Mouse (Mus musculus): Measurements from ENCODE around the gene Rplp0. TPM values are rescaled to one million over a fixed set of nuclear protein-coding genes. Genes with fewer than 3 reads are reported as not detected.
"Not testable (repeated sequence)": the region's sequence is repeated elsewhere in the genome, so short reads cannot be mapped to it uniquely, and the experiment has no call there.

Rplp0 gene
- 100 to 1,000 TPM; 852 to 919 TPM for total RNA-seq (2021)

GRCm38 (mm10) chr5:115559237-115560101 is at the start of gene Rplp0:
Gene Rplp0 (plus strand): TSS chr5:115559467.
- peak; percentile 100 for DNase-seq

DNA sequence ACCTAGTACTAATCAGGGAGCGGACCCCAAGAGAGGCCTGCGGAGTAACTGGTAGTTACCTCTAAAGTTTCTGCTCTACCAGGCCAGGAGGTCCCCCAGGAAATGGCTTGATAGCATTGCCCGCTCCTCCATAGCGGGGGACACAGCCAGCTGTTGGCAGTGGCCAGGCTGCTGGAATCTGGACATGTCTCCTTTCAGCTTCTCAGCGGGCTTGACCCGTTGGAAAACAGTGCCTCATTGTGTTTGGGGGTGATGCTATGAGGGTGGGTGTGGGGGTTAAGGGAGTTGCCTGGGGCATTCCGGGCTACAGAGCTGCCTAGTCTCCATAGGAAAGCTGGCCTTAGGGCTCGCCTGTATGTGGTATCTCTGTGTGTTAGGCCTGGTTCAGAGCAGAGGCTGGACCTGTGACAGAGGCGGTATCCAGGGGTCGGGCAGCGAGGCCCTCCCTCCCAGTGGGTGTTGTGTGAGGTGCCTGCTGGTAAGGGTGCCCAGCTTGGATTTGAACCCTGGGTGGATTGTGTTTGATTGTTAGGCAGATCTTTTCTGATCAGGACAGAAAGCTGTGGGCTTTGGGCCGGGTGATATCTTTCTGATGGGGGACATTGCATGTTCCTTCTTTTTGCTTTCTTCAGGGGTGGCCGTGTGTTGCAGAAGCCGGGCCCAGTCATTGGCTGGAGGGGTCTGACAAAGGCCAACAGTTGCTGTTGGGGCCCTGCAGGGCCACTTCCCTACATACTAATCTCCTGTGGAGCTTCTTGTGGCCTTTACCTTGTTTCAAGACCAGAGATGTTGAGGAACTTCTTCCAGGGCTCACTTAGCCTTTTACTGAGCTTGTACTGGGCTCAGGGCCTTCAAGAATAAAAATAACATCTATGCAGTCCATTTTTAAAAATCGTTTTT is 49.2 kb upstream of the Rplp0 start:
- DNase-seq = peak; percentile 45

DNA sequence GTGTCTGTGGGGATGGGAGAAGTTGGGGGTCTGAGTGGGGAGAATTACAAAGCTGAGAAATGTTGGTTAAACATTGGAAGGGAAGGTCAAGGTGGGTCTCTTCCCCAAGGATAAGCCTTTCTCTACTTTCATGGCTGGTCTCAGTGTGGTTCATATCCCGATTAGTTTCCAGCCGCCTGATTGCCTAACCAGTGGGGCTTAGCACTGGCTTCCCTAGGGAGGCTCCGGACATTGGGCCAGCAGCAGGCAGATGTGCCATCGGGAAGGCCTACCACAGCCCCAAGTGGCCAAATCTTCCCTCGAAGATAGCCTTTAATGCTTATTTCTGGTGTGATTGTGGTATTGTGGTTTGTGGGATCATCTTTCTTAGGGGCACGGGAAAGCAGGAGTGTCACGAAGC is 46.9 kb upstream of the Rplp0 start:
- DNase-seq = no peak

DNA sequence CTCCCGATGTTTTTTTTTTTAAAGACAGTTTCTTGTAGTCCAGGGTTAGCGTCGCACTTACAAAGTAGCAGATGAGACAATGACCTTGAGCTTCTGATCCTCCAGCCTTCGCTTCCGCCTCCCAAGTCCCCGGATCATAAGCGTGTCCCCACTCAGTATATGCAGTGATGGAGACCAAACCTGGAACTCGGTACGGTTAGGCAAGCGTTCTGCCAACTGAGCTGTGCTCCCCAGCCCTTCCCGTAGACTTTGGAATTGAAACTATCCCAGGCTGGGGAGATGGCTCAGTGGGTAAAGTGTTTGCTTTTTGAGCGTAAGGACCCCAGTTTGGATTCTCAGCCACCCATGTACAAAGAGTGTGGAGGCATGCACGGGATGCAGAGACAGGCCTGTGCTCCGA is 46.0 kb upstream of the Rplp0 start:
- DNase-seq = no peak

DNA sequence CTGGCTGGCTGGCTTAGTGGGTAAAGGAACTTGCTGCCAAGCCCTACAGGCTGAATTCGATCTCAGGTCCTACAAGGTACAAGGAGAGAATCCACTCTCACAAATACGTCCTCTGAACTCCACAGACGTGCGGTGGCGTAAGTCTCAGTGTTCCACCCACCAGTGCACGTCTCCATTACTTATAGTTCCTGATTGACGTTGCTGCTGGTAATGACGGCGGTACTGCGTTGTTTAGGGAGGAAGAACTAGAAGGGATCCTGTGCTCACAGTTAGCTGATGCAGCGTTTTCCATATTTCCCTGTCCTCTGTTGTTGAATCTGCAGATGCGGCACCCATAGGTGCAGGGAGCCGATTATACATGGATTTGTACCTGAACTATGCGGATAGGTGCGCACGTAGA is 45.5 kb upstream of the Rplp0 start:
- DNase-seq = no peak

GRCm38 (mm10) chr5:115514346-115514745 is 44.9 kb upstream of the Rplp0 start:
- DNase-seq = no peak

- peak; percentile 80 for DNase-seq
Measured at GRCm38 (mm10) chr5:115514896-115515587, 44.2 kb upstream of the Rplp0 start.

DNA sequence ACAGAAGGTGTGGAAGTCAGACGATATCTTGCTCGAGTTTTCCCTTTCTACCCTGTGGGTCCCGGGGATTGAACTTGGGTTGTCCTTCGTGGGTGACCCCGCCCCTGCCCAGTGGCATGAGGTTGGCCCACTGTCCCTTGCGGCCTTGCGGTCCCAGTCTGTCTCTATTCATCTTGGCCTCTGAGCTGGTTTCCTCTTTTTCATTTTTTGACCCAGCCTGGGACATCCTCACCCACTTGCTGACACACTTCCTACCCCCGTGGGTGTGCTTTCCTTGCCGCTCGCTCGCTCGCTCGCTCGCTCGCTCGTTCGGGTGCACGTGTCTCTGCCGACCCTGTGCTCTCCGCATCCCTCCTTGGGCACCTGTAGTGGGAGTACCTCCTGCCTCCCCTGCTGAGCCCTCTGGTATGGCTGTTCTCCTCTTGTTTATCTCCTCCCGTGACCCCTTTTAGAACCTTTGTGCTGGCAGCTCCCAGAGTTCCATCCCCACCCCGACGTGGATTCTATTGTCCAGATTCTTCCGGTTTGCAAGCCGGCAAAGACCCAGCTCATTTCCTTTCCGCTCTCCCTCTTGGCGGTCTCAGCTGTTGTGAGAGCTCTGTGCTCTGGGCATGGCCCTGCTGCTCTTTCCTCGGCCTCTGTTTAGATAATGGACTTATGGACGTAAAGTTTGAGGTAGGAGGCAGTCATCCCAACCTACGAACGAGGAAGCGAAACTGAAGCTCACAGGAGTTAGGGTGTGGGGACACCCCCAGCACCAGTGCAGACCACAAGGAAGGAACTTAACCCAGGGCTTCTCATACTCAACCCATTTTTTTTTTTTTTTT is 43.0 kb upstream of the Rplp0 start:
- peak; percentile 66 for DNase-seq

- no peak for DNase-seq
Measured at GRCm38 (mm10) chr5:115516908-115517307, 42.4 kb upstream of the Rplp0 start.

GRCm38 (mm10) chr5:115517501-115517900 is 41.8 kb upstream of the Rplp0 start:
- no peak for DNase-seq

DNA sequence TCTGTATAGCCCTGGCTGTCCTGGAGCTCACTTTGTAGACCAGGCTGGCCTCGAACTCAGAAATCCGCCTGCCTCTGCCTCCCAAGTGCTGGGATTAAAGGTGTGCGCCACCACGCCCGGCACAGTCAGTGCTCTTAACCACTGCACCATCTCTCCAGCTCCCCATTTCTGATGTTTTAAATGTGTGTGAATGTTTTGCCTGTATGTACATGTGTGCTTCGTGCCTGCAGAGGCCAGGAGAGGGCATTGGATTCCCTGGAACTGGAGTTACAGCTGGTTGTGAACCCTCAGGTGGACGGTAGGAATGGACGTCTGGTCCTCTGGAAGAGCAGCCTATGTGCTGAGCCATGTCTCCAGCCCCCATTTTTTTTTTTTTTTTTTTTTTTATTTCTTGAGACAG is 41.1 kb upstream of the Rplp0 start:
- not testable (repeated sequence) for DNase-seq

- DNase-seq = no peak
Measured at GRCm38 (mm10) chr5:115520325-115520869, 38.9 kb upstream of the Rplp0 start.

- DNase-seq = peak; percentile 58
Measured at GRCm38 (mm10) chr5:115521553-115522461, 37.5 kb upstream of the Rplp0 start.

DNA sequence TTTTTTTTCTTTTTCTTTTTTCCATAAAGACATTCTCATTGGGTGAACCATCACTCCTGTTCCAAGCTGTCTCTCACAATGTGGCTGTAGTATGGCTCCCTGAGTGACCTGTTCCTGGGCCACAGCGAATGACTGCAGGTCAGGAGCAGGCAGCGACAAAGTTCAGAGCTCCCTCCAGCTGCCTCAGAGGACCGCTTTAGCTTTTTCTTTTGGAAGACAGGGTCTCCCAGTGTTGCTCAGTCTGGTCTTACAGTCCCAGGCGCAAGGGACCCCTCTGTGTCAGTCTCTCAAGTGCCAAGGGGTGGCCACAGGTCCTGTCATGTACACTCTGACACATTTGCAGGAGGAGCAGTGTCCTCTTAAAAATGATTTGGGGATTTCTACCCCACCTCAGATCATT is 36.7 kb upstream of the Rplp0 start:
- DNase-seq = no peak

- DNase-seq = no peak
Measured at GRCm38 (mm10) chr5:115522981-115523499, 36.2 kb upstream of the Rplp0 start.

GRCm38 (mm10) chr5:115523971-115524370 is 35.3 kb upstream of the Rplp0 start:
- DNase-seq = peak; percentile 67

DNA sequence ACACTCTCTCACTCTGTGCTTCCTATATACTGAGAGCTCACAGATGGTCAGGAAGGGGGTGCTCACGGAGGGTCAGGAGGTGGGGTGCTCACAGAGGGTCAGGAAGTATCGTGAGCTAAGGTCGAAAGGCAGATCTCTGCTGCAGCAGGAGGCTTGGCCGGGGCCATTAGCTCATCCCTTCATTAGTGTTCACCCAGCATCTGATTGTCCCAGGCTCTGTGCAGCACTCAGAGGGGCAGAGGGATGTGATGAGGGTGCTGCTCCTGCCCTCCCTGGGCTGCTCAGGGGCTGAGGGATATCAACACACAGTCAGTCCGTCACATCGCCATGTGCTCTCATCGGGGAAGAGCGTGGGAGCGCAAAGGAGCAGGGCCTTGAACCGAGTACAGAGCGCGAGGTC is 34.8 kb upstream of the Rplp0 start:
- no peak for DNase-seq

DNA sequence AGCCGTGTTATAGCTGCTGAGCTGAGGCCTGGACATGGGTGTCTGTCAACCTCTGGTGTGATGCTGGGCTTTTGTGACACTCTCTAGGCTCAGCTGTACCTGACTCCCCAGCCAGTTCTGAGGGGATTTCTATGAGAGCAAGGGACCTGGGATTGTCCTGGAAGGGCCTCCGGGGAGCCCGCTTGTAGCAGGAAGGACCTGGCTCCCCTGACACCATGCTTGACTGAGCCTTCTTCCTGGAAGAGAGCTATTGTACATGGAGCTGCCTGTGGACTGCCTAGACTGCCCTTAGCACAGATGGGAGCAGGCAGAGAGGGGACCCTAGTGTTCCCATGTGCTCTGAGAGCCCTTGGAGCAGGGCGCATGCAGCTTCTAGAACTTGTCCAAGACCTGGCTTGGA is 33.9 kb upstream of the Rplp0 start:
- DNase-seq = no peak

DNA sequence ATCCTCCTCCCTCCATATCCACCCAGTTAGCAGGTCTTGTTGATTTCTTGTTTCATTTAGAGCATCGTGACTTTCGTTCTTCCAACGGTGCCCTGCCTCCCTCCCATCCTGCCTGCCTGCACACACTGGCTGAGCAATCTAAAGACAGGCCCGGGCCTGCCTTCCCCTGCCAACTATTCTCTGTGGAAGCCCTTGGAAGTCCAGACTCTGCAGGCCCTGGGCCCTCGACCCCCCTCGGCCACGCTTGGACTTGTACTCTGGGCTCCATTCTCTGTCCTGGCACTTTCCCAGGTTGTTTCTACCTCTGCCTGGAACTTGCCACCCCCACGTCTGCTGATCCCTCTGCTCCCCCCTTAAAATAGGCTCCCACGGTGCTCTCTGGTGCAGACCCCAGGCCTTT is 33.3 kb upstream of the Rplp0 start:
- DNase-seq = no peak
